Mouse (Mus musculus) kidney, postnatal 36 days (tissue): Measurements from ENCODE around the gene Scn1a.
A peak's percentile ranks its signal among the peaks of the same experiment; 100 is the strongest.

Experiments
- DNase-seq, 2 experiments: peaks; one replicate each; pipeline ENCODE4 v3.0.0; 2021 to 2022; ENCODE audit warnings: mixed read lengths in 2 of 2

Gene Scn1a

GRCm38 (mm10) chr2:66440711-66441110, at the start of gene Scn1a:
Gene Scn1a, minus strand, starts transcription at chr2:66440840.
- DNase-seq, result no peak

- DNase-seq, result no peak
These were observed 37.8 kb upstream of the Scn1a start for GRCm38 (mm10) chr2:66478395-66478794.

GRCm38 (mm10) chr2:66473181-66473822, 32.7 kb upstream of the Scn1a start:
- DNase-seq, result peak; percentile 15 to 32

- DNase-seq, result no peak
These were observed 24.8 kb upstream of the Scn1a start for GRCm38 (mm10) chr2:66465484-66465883.

GRCm38 (mm10) chr2:66464874-66465458, 24.3 kb upstream of the Scn1a start:
- no peak for DNase-seq

- no peak for DNase-seq
These were observed 23.3 kb upstream of the Scn1a start for GRCm38 (mm10) chr2:66463916-66464315.

GRCm38 (mm10) chr2:66462458-66462857, 21.8 kb upstream of the Scn1a start:
- no peak for DNase-seq

- DNase-seq, result peak in 1 of 2 experiments; percentile 7
These were observed 722 bp downstream of the Scn1a start for GRCm38 (mm10) chr2:66439764-66440471.

- no peak for DNase-seq
These were observed 4.4 kb downstream of the Scn1a start for GRCm38 (mm10) chr2:66436286-66436685.

- peak; percentile 29 to 57 for DNase-seq
These were observed 30.8 kb downstream of the Scn1a start for GRCm38 (mm10) chr2:66409740-66410290.

- DNase-seq, result peak; percentile 4 to 39
These were observed 31.5 kb downstream of the Scn1a start for GRCm38 (mm10) chr2:66408899-66409739.

- DNase-seq, result no peak
These were observed 32.2 kb downstream of the Scn1a start for GRCm38 (mm10) chr2:66408456-66408855.

- DNase-seq, result no peak
These were observed 48.1 kb downstream of the Scn1a start for GRCm38 (mm10) chr2:66392586-66392985.

GRCm38 (mm10) chr2:66367957-66368356, 72.7 kb downstream of the Scn1a start:
- DNase-seq, result no peak

- no peak for DNase-seq
These were observed 90.0 kb downstream of the Scn1a start for GRCm38 (mm10) chr2:66350590-66350989.

GRCm38 (mm10) chr2:66346622-66347021, 94.0 kb downstream of the Scn1a start:
- no peak for DNase-seq

- no peak for DNase-seq
These were observed 94.5 kb downstream of the Scn1a start for GRCm38 (mm10) chr2:66346181-66346580.

- no peak for DNase-seq
These were observed 103.2 kb downstream of the Scn1a start for GRCm38 (mm10) chr2:66337406-66337805.

- DNase-seq, result no peak
These were observed 104.2 kb downstream of the Scn1a start for GRCm38 (mm10) chr2:66336396-66336795.

- DNase-seq, result no peak
These were observed 168.1 kb downstream of the Scn1a start for GRCm38 (mm10) chr2:66272551-66272950.

GRCm38 (mm10) chr2:66256220-66257131, 184.2 kb downstream of the Scn1a start, which contains the start of gene Ttc21b:
Gene Ttc21b, minus strand, starts transcription at chr2:66256617.
- peak; percentile 98 to 99 for DNase-seq

- no peak for DNase-seq
These were observed 196.6 kb downstream of the Scn1a start for GRCm38 (mm10) chr2:66244013-66244412.
